Mouse (Mus musculus) mammary gland, adult 2 months (tissue): ENCODE results near the gene Diras2. TPM values are rescaled to one million over a fixed set of nuclear protein-coding genes. Genes with fewer than 3 reads are reported as not detected.

Experiments used
- polyA plus RNA-seq: library from polyadenylated mRNA; depleted of rRNA; stranded (reverse); fragments of >200 nt; gene quantifications from 2 replicates; pipeline ENCODE4 v1.2.3, GENCODE M21; 2012; ENCODE audit warnings: low replicate concordance; rRNA removed

Gene Diras2
- polyA plus RNA-seq: 1.0 and 1.8 TPM in 2 replicates

GRCm38 (mm10) chr13:52531121-52531520, at the start of gene Diras2:
TSS of gene Diras2 (minus strand) at chr13:52531279.

Other genes starting within 250 kb of the Diras2 start
- gene Syk, start 51.9 kb upstream of the Diras2 start, polyA plus RNA-seq: 29.1 and 31.4 TPM in 2 replicates